Mouse (Mus musculus): ENCODE measurements around the gene Olfr1335. TPM values are rescaled to one million over a fixed set of nuclear protein-coding genes. Genes with fewer than 3 reads are reported as not detected.
"Not testable (repeated sequence)": the region's sequence is repeated elsewhere in the genome, so short reads cannot be mapped to it uniquely, and the experiment has no call there.

The Olfr1335 gene
- not detected in 2 replicates for polyA plus RNA-seq (2015; fragmentation: Nextera tagmentation; extraction: Ambion mirVana)

GRCm38 (mm10) chr4:118809844-118810243 is at the start of gene Olfr1335:
Gene Olfr1335, minus strand, starts transcription at chr4:118809944.
- no peak within 1 kb of the TSS for H3K4me2 ChIP-seq (replicated peaks)
- WGBS, result 91% methylated on average over 4 of the region's 4 CpGs
- H3K4me1 ChIP-seq, result no peaks in the 10 kb centered on the region
- H3K9ac ChIP-seq, result no peak within 1 kb of the TSS
- no peaks in the 10 kb centered on the region for H3K36me3 ChIP-seq
- ATAC-seq (ENCODE audit: low FRiP score, low read depth), result no peak
- H3K4me3 ChIP-seq, result no peak within 1 kb of the TSS
- no peak within 1 kb of the TSS for H3K27ac ChIP-seq
- H3K27me3 ChIP-seq, result no peaks in the 10 kb centered on the region
- no peaks in the 10 kb centered on the region for H3K9me3 ChIP-seq

GRCm38 (mm10) chr4:118836179-118836578 is 26.4 kb upstream of the Olfr1335 start, which contains the start of gene Olfr1333:
Gene Olfr1333, minus strand, starts transcription at chr4:118836279.
- H3K27ac ChIP-seq, result no peak within 1 kb of the TSS
- no peak for ATAC-seq (ENCODE audit: low FRiP score, low read depth)
- 85% methylated on average over 1 of the region's 1 CpGs for WGBS
- no peaks in the 10 kb centered on the region for H3K4me1 ChIP-seq
- H3K4me3 ChIP-seq, result no peak within 1 kb of the TSS
- H3K27me3 ChIP-seq, result no peaks in the 10 kb centered on the region
- H3K9me3 ChIP-seq, result no peaks in the 10 kb centered on the region
- H3K4me2 ChIP-seq (replicated peaks), result no peak within 1 kb of the TSS
- no peaks in the 10 kb centered on the region for H3K36me3 ChIP-seq
- no peak within 1 kb of the TSS for H3K9ac ChIP-seq

GRCm38 (mm10) chr4:118818921-118819320 is 9.2 kb upstream of the Olfr1335 start:
- no peak for ATAC-seq (ENCODE audit: low FRiP score, low read depth)
- WGBS, result 85% methylated on average over 1 of the region's 1 CpGs
- Histone ChIP-seq H3K4me2 (replicated peaks) (no peak overlapping the region), H3K27me3 (no peaks in the 10 kb centered on the region), H3K4me1 (no peaks in the 10 kb centered on the region), H3K27ac (no peak overlapping the region), H3K9ac (no peak overlapping the region), H3K9me3 (no peaks in the 10 kb centered on the region), H3K4me3 (no peak overlapping the region), H3K36me3 (no peaks in the 10 kb centered on the region)

GRCm38 (mm10) chr4:118792796-118793195 is 16.9 kb downstream of the Olfr1335 start:
- not testable (repeated sequence) for H3K9me3 ChIP-seq; H3K4me2 ChIP-seq (replicated peaks); H3K4me3 ChIP-seq; H3K36me3 ChIP-seq; ATAC-seq (ENCODE audit: low FRiP score, low read depth); H3K27me3 ChIP-seq; H3K4me1 ChIP-seq; H3K9ac ChIP-seq; H3K27ac ChIP-seq

DNA sequence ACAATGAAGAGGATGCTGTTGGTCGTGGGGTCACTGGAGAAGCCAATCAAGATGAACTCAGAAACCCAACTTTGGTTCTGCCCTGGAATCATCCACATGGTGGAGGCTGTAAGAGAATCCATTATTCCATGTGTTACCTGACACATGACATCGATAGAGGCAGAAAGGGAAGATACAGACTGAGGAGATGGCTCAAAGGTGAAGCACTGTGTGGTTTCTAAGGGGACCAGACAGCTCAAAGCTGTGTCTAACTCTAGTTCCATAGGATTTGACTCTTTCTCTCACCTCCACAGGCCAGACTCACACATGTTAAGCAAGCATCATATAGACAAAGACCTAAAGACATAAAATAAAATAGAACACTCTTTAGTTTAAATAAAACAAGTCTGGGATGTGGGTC is 27.3 kb downstream of the Olfr1335 start, which contains the start of gene Olfr1337:
Olfr1337 (minus strand) TSS at position 101 of the 400 bp plus-strand sequence.
- Histone ChIP-seq H3K4me2 (replicated peaks) (no peak within 1 kb of the TSS), H3K36me3 (no peaks in the 10 kb centered on the region), H3K4me3 (no peak within 1 kb of the TSS), H3K4me1 (no peaks in the 10 kb centered on the region), H3K27ac (no peak within 1 kb of the TSS), H3K27me3 (no peaks in the 10 kb centered on the region), H3K9ac (no peak within 1 kb of the TSS), H3K9me3 (no peaks in the 10 kb centered on the region)
- WGBS, result 74% methylated on average over 2 of the region's 2 CpGs
- no peak for ATAC-seq (ENCODE audit: low FRiP score, low read depth)

Other genes with a start within 250 kb of the Olfr1335 start
- gene Cfap57, start 189.2 kb downstream of the Olfr1335 start, polyA plus RNA-seq (2015; fragmentation: Nextera tagmentation; extraction: Ambion mirVana), result 0.13 and 0.31 TPM in 2 replicates
- gene Ebna1bp2, start 189.1 kb downstream of the Olfr1335 start, polyA plus RNA-seq (2015; fragmentation: Nextera tagmentation; extraction: Ambion mirVana), result 130 and 134 TPM in 2 replicates
- gene Olfr62, start 151.0 kb downstream of the Olfr1335 start, polyA plus RNA-seq (2015; fragmentation: Nextera tagmentation; extraction: Ambion mirVana), result not detected in 2 replicates
- 0.11 and 0.14 TPM in 2 replicates for gene Olfr1342, start 117.2 kb downstream of the Olfr1335 start, polyA plus RNA-seq (2015; fragmentation: Nextera tagmentation; extraction: Ambion mirVana)
- gene Olfr1341, start 106.4 kb downstream of the Olfr1335 start, polyA plus RNA-seq (2015; fragmentation: Nextera tagmentation; extraction: Ambion mirVana), result not detected in 2 replicates
- not detected in 2 replicates for gene Olfr1340, start 89.8 kb downstream of the Olfr1335 start, polyA plus RNA-seq (2015; fragmentation: Nextera tagmentation; extraction: Ambion mirVana)
- gene Olfr1339, start 77.8 kb downstream of the Olfr1335 start, polyA plus RNA-seq (2015; fragmentation: Nextera tagmentation; extraction: Ambion mirVana), result not detected in 2 replicates
- not detected in 2 replicates for gene Olfr1338, start 51.2 kb downstream of the Olfr1335 start, polyA plus RNA-seq (2015; fragmentation: Nextera tagmentation; extraction: Ambion mirVana)
- not detected in 2 replicates for gene Olfr1337, start 27.4 kb downstream of the Olfr1335 start, polyA plus RNA-seq (2015; fragmentation: Nextera tagmentation; extraction: Ambion mirVana)
- not detected in 2 replicates for gene Olfr1333, start 26.3 kb upstream of the Olfr1335 start, polyA plus RNA-seq (2015; fragmentation: Nextera tagmentation; extraction: Ambion mirVana)
- not detected in 2 replicates for gene Olfr1331, start 54.7 kb upstream of the Olfr1335 start, polyA plus RNA-seq (2015; fragmentation: Nextera tagmentation; extraction: Ambion mirVana)
- not detected in 2 replicates for gene Olfr1330, start 78.7 kb upstream of the Olfr1335 start, polyA plus RNA-seq (2015; fragmentation: Nextera tagmentation; extraction: Ambion mirVana)
- not detected in 2 replicates for gene Olfr1329, start 107.5 kb upstream of the Olfr1335 start, polyA plus RNA-seq (2015; fragmentation: Nextera tagmentation; extraction: Ambion mirVana)
- not detected in 2 replicates for gene Olfr1328, start 128.7 kb upstream of the Olfr1335 start, polyA plus RNA-seq (2015; fragmentation: Nextera tagmentation; extraction: Ambion mirVana)
- not detected in 2 replicates for gene Lao1, start 151.6 kb upstream of the Olfr1335 start, polyA plus RNA-seq (2015; fragmentation: Nextera tagmentation; extraction: Ambion mirVana)

Measured in limb, embryonic 13.5 days (tissue).